Mouse (Mus musculus) gastrocnemius, postnatal 14 days (tissue): ENCODE results near the gene Hes3. TPM values are rescaled to one million over a fixed set of nuclear protein-coding genes. Genes with fewer than 3 reads are reported as not detected.

Source experiments
- total RNA-seq, 2 experiments: library from RNA; stranded (reverse); gene quantifications; 2 replicates each; pipeline ENCODE4 v1.2.3; 2021

Gene Hes3
- total RNA-seq, 2 experiments from 2014 or later, result not detected

Other genes starting within 250 kb of the Hes3 start
- gene Plekhg5, start 219.2 kb downstream of the Hes3 start, total RNA-seq, result 10 to 100 TPM; 11.2 to 17.1 TPM
- 1 to 10 TPM in 1 of 2 experiments, under 1 TPM in 1; 0.74 to 1.1 TPM for gene Tnfrsf25, start 175.7 kb downstream of the Hes3 start, total RNA-seq
- under 1 TPM; 0.58 to 0.90 TPM for gene Espn, start 139.3 kb downstream of the Hes3 start, total RNA-seq
- not detected for gene Hes2, start 132.8 kb downstream of the Hes3 start, total RNA-seq
- gene Acot7, start 113.5 kb downstream of the Hes3 start, total RNA-seq, result 10 to 100 TPM; 12.5 to 13.2 TPM
- gene Gpr153, start 17.4 kb downstream of the Hes3 start, total RNA-seq, result 10 to 100 TPM; 18.0 to 21.0 TPM
- 10 to 100 TPM; 16.0 to 19.0 TPM for gene Icmt, start 5.6 kb upstream of the Hes3 start, total RNA-seq
- not detected for gene Rnf207, start 27.3 kb upstream of the Hes3 start, total RNA-seq
- 100 to 1,000 TPM; 233 to 251 TPM for gene Rpl22, start 34.1 kb upstream of the Hes3 start, total RNA-seq
- under 1 TPM; 0.11 to 0.45 TPM for gene Chd5, start 47.0 kb upstream of the Hes3 start, total RNA-seq
- 1 to 10 TPM; 1.2 to 1.3 TPM for gene Nphp4, start 185.0 kb upstream of the Hes3 start, total RNA-seq
- gene Kcnab2, start 186.2 kb upstream of the Hes3 start, total RNA-seq, result 1 to 10 TPM; 2.2 to 3.2 TPM